Mouse (Mus musculus) lung, adult 2 months (tissue): Measurements from ENCODE around the gene Ezh2.

Source experiments
- CTCF ChIP-seq: fragments of 200-500 bp; IDR thresholded peaks from 2 replicates; pipeline ENCODE4 v1.5.1; 2011; ENCODE audit warnings: mild to moderate bottlenecking, low read length, control low read depth; ENCODE audit not compliant: insufficient read depth
- POLR2A ChIP-seq: fragments of 200-500 bp; IDR thresholded peaks from 2 replicates; pipeline ENCODE4 v1.6.1; 2011; ENCODE audit warnings: low read depth, mild to moderate bottlenecking, control low read depth, low read length, borderline replicate concordance; ENCODE audit errors: extremely low read depth

GRCm38 (mm10) chr6:47520030-47520429 is 75.1 kb downstream of the Ezh2 start:
- TF ChIP-seq CTCF = no peak
- TF ChIP-seq POLR2A = no peak
